9 mouse cellular contexts compared by ENCODE assay signal in genomic region chrX:57339220-57339619, GRCm38 (mm10). TPM values are rescaled to one million over a fixed set of nuclear protein-coding genes. Genes with fewer than 3 reads are reported as not detected.
A peak's percentile ranks its signal among the peaks of the same experiment; 100 is the strongest.
DNase-seq lines count a peak whose midpoint lies in the region; ATAC-seq and TF ChIP-seq lines count a peak whose summit lies in the region.
"Had no signal": no experiment of that assay in that cellular context is flagged by ENCODE, and none has a peak within 500 bp of the region (broad histone marks: within the 10 kb centered on the region; RNA-seq: fewer than 3 reads in every experiment).

No protein-coding gene starts in this region.

- H3K36me3 ChIP-seq in embryonic facial prominence, embryonic 14.5 days (ENCODE audit: control insufficient read depth, insufficient read depth, low read length), result no peaks in the 10 kb centered on the region
- no peaks in the 10 kb centered on the region for H3K36me3 ChIP-seq in embryonic facial prominence, embryonic 10.5 days (replicated peaks)
- H3K36me3 ChIP-seq in kidney, adult 2 months (ENCODE audit: control insufficient read depth, insufficient read depth, low read length), result no peaks in the 10 kb centered on the region
- H3K36me3 ChIP-seq in kidney, embryonic 16.5 days (ENCODE audit: insufficient read depth, low read length), result no peaks in the 10 kb centered on the region
- H3K36me3 ChIP-seq in spleen, adult 2 months (ENCODE audit: control insufficient read depth, insufficient read depth, low read length), result no peaks in the 10 kb centered on the region
- no peaks in the 10 kb centered on the region for H3K36me3 ChIP-seq in small intestine, adult 2 months (ENCODE audit: control insufficient read depth, insufficient read depth, low read length)
- H3K36me3 ChIP-seq: embryonic facial prominence, embryonic 13.5 days had no signal

- no peak overlapping the region for H3K4me2 ChIP-seq in embryonic facial prominence, embryonic 14.5 days (ENCODE audit: low read depth, low read length)
- H3K4me2 ChIP-seq in kidney, embryonic 16.5 days (replicated peaks; ENCODE audit: low read depth, low read length), result no peak overlapping the region
- H3K4me2 ChIP-seq: embryonic facial prominence, embryonic 13.5 days had no signal

- no peak for ATAC-seq in embryonic facial prominence, embryonic 14.5 days (ENCODE audit: low read depth)
- ATAC-seq in kidney, embryonic 16.5 days (ENCODE audit: low FRiP score, low TSS enrichment), result no peak

- WGBS in embryonic facial prominence, embryonic 14.5 days, result 54% methylated on average over 4 of the region's 4 CpGs
- WGBS in embryonic facial prominence, embryonic 10.5 days, result 69% methylated on average over 4 of the region's 4 CpGs
- 58% methylated on average over 4 of the region's 4 CpGs for WGBS in kidney, adult 2 months
- WGBS in kidney, embryonic 16.5 days, result 65% methylated on average over 4 of the region's 4 CpGs
- WGBS in spleen, adult 2 months, result 64% methylated on average over 4 of the region's 4 CpGs
- 59% methylated on average over 4 of the region's 4 CpGs for WGBS in small intestine, adult 2 months

- no peaks in the 10 kb centered on the region for H3K4me1 ChIP-seq in embryonic facial prominence, embryonic 14.5 days (ENCODE audit: control insufficient read depth, insufficient read depth, low read length)
- H3K4me1 ChIP-seq in embryonic facial prominence, embryonic 10.5 days, result no peaks in the 10 kb centered on the region
- no peaks in the 10 kb centered on the region for H3K4me1 ChIP-seq in kidney, adult 2 months (ENCODE audit: control insufficient read depth, insufficient read depth, low read length)
- no peaks in the 10 kb centered on the region for H3K4me1 ChIP-seq in kidney, embryonic 16.5 days (ENCODE audit: insufficient read depth, low read length)
- no peaks in the 10 kb centered on the region for H3K4me1 ChIP-seq in spleen, adult 2 months (ENCODE audit: control insufficient read depth, insufficient read depth, insufficient read length)
- no peaks in the 10 kb centered on the region for H3K4me1 ChIP-seq in small intestine, adult 2 months (ENCODE audit: control insufficient read depth, insufficient read depth, insufficient read length, low read length)
- H3K4me1 ChIP-seq: embryonic facial prominence, embryonic 13.5 days had no signal

- peak; percentile 16 for DNase-seq in embryonic facial prominence, embryonic 14.5 days (ENCODE audit: low spot score)
- no peak for DNase-seq in embryonic facial prominence, embryonic 10.5 days (ENCODE audit: low spot score)
- DNase-seq in kidney, adult 2 months, result no peak
- DNase-seq in spleen, adult 2 months (ENCODE audit: low read depth in 1 of 2, low spot score in 2 of 2), result no peak
- DNase-seq in spleen, postnatal 4 days (ENCODE audit: low spot score in 2 of 2), result no peak
- no peak for DNase-seq in cerebellum, adult 11-12 months

- H3K9me3 ChIP-seq in embryonic facial prominence, embryonic 14.5 days (ENCODE audit: control insufficient read depth, low read length), result no peaks in the 10 kb centered on the region
- H3K9me3 ChIP-seq in embryonic facial prominence, embryonic 10.5 days, result no peaks in the 10 kb centered on the region
- H3K9me3 ChIP-seq in kidney, embryonic 16.5 days (ENCODE audit: low read length), result no peaks in the 10 kb centered on the region
- H3K9me3 ChIP-seq: embryonic facial prominence, embryonic 13.5 days had no signal

- TF ChIP-seq POLR2A in kidney, adult 2 months (IDR thresholded peaks at IDR 0.05; ENCODE audit: low read depth, low read length), result no peak
- no peak for TF ChIP-seq POLR2A in spleen, adult 2 months (IDR thresholded peaks at IDR 0.05; ENCODE audit: low read depth, low read length)
- TF ChIP-seq POLR2A in small intestine, adult 2 months (IDR thresholded peaks at IDR 0.05; ENCODE audit: low read depth, low read length), result no peak

- H3K27me3 ChIP-seq in embryonic facial prominence, embryonic 14.5 days (replicated peaks; ENCODE audit: control insufficient read depth, insufficient read depth, low read length), result no peaks in the 10 kb centered on the region
- H3K27me3 ChIP-seq in embryonic facial prominence, embryonic 10.5 days (replicated peaks; ENCODE audit: low read depth, poor library complexity, severe bottlenecking), result no peaks in the 10 kb centered on the region
- no peaks in the 10 kb centered on the region for H3K27me3 ChIP-seq in kidney, adult 2 months (replicated peaks; ENCODE audit: control insufficient read depth, insufficient read depth, low read length)
- H3K27me3 ChIP-seq in kidney, embryonic 16.5 days (ENCODE audit: insufficient read depth, low read length), result no peaks in the 10 kb centered on the region
- no peaks in the 10 kb centered on the region for H3K27me3 ChIP-seq in spleen, adult 2 months (ENCODE audit: control insufficient read depth, insufficient read depth, low read length)
- H3K27me3 ChIP-seq in small intestine, adult 2 months (ENCODE audit: control insufficient read depth, insufficient read depth, low read length), result no peaks in the 10 kb centered on the region
- H3K27me3 ChIP-seq: embryonic facial prominence, embryonic 13.5 days had no signal

- TF ChIP-seq CTCF in kidney, adult 2 months (conservative IDR thresholded peaks at IDR 0.05; ENCODE audit: insufficient read depth, insufficient read length, low read depth, low read length), result no peak
- no peak for TF ChIP-seq CTCF in spleen, adult 2 months (IDR thresholded peaks at IDR 0.05; ENCODE audit: extremely low read depth, insufficient read depth, insufficient read length, insufficient replicate concordance)
- TF ChIP-seq CTCF in small intestine, adult 2 months (IDR thresholded peaks at IDR 0.05; ENCODE audit: extremely low read depth, insufficient read length, insufficient replicate concordance, low read depth, low read length), result no peak

- no peak overlapping the region for H3K9ac ChIP-seq in embryonic facial prominence, embryonic 14.5 days (ENCODE audit: low read depth, low read length)
- H3K9ac ChIP-seq in kidney, embryonic 16.5 days (replicated peaks; ENCODE audit: low read length), result no peak overlapping the region
- H3K9ac ChIP-seq: embryonic facial prominence, embryonic 13.5 days had no signal

- H3K4me3 ChIP-seq in embryonic facial prominence, embryonic 14.5 days (ENCODE audit: low read depth, low read length), result no peak overlapping the region
- no peak overlapping the region for H3K4me3 ChIP-seq in embryonic facial prominence, embryonic 10.5 days
- H3K4me3 ChIP-seq in kidney, adult 2 months (ENCODE audit: insufficient read depth, low read depth, low read length), result no peak overlapping the region
- no peak overlapping the region for H3K4me3 ChIP-seq in kidney, embryonic 16.5 days (ENCODE audit: low read length)
- peak overlapping the region; percentile 52; the same call in 1 of the 2 replicates for H3K4me3 ChIP-seq in spleen, adult 2 months (ENCODE audit: extremely low read depth, insufficient read depth, insufficient read length)
- H3K4me3 ChIP-seq in small intestine, adult 2 months (ENCODE audit: low read depth, low read length), result peak overlapping the region; percentile 32; the same call in 1 of the 2 replicates
- H3K4me3 ChIP-seq: embryonic facial prominence, embryonic 13.5 days had no signal

- no peak overlapping the region for H3K27ac ChIP-seq in embryonic facial prominence, embryonic 14.5 days (replicated peaks; ENCODE audit: low read depth, low read length)
- H3K27ac ChIP-seq in embryonic facial prominence, embryonic 10.5 days (replicated peaks), result no peak overlapping the region
- peak overlapping the region; percentile 80 for H3K27ac ChIP-seq in kidney, adult 2 months (ENCODE audit: insufficient read depth, low read depth, low read length)
- H3K27ac ChIP-seq in kidney, embryonic 16.5 days (ENCODE audit: low read length), result no peak overlapping the region
- H3K27ac ChIP-seq in spleen, adult 2 months (ENCODE audit: insufficient read depth, low read length), result peak overlapping the region; percentile 77
- peak overlapping the region; percentile 71 for H3K27ac ChIP-seq in small intestine, adult 2 months (ENCODE audit: insufficient read depth, low read depth, low read length)
- H3K27ac ChIP-seq: embryonic facial prominence, embryonic 13.5 days had no signal

RNA-seq across cellular contexts. Expression of gene Arhgef6, which starts 0.7 kb away (rescaled TPM):
- polyA plus RNA-seq in embryonic facial prominence, embryonic 14.5 days (2014; fragmentation: Nextera tagmentation; extraction: Ambion mirVana), result 24.9 and 25.7 TPM in 2 replicates
- polyA plus RNA-seq in embryonic facial prominence, embryonic 10.5 days (2016; fragmentation: Nextera tagmentation; extraction: Ambion mirVana), result 3.4 and 3.5 TPM in 2 replicates
- 9.4 and 11.2 TPM in 2 replicates for polyA plus RNA-seq in kidney, adult 2 months (2012; rRNA removed)
- polyA plus RNA-seq in kidney, embryonic 16.5 days (2015; fragmentation: Nextera tagmentation; extraction: Ambion mirVana), result 3.9 and 4.1 TPM in 2 replicates
- 26.3 and 31.8 TPM in 2 replicates for polyA plus RNA-seq in spleen, adult 2 months (2012; rRNA removed)
- 1.7 and 2.4 TPM in 2 replicates for polyA plus RNA-seq in small intestine, adult 2 months (2012; rRNA removed)

RNA-seq across cellular contexts. Expression of gene Rbmx, which starts 53.6 kb away (rescaled TPM):
- 101 and 122 TPM in 2 replicates for polyA plus RNA-seq in embryonic facial prominence, embryonic 14.5 days (2014; fragmentation: Nextera tagmentation; extraction: Ambion mirVana)
- 165 and 168 TPM in 2 replicates for polyA plus RNA-seq in embryonic facial prominence, embryonic 10.5 days (2016; fragmentation: Nextera tagmentation; extraction: Ambion mirVana)
- 16.4 and 19.2 TPM in 2 replicates for polyA plus RNA-seq in kidney, adult 2 months (2012; rRNA removed)
- polyA plus RNA-seq in kidney, embryonic 16.5 days (2015; fragmentation: Nextera tagmentation; extraction: Ambion mirVana), result 137 and 143 TPM in 2 replicates
- polyA plus RNA-seq in spleen, adult 2 months (2012; rRNA removed), result 7.9 and 8.2 TPM in 2 replicates
- 1.7 and 3.4 TPM in 2 replicates for polyA plus RNA-seq in small intestine, adult 2 months (2012; rRNA removed)

Comparison
In these comparisons a context has a peak if more than half of its experiments do, and no peak if none do; other contexts are left out.
1. H3K27ac ChIP-seq: peak in kidney, adult 2 months (single experiment), spleen, adult 2 months (single experiment) and small intestine, adult 2 months (single experiment); none in embryonic facial prominence, embryonic 14.5 days (single experiment), embryonic facial prominence, embryonic 10.5 days (single experiment) and kidney, embryonic 16.5 days (single experiment).
2. H3K4me3 ChIP-seq: peak in spleen, adult 2 months (single experiment) and small intestine, adult 2 months (single experiment); none in embryonic facial prominence, embryonic 14.5 days (single experiment), embryonic facial prominence, embryonic 10.5 days (single experiment), kidney, adult 2 months (single experiment) and kidney, embryonic 16.5 days (single experiment).